Mouse (Mus musculus): ENCODE results near the gene Slco3a1.

- TF ChIP-seq POLR2A (IDR thresholded peaks at IDR 0.05; ENCODE audit: borderline replicate concordance, control insufficient read depth, low read depth, low read length) (no peak), CTCF (IDR thresholded peaks at IDR 0.05; ENCODE audit: control insufficient read depth, insufficient read depth, low read length) (no peak)
Measured at GRCm38 (mm10) chr7:74269283-74270088, 285.1 kb downstream of the Slco3a1 start.

Data from bone marrow, adult 2 months (tissue).